Mouse (Mus musculus) ES-E14 (cell line): ENCODE results near the gene Fcf1. TPM values are rescaled to one million over a fixed set of nuclear protein-coding genes. Genes with fewer than 3 reads are reported as not detected.

Source experiments
- DNase-seq: peaks from one replicate; pipeline ENCODE4 v3.0.0-alpha.2; 2013; ENCODE audit warnings: low read depth, low spot score
- H3K27ac ChIP-seq: 2 replicates; pipeline ENCODE4 v1.5.1; 2012; ENCODE audit warnings: low read depth, mild to moderate bottlenecking, low read length, moderate library complexity, mixed read lengths; ENCODE audit not compliant: poor library complexity, insufficient read depth, severe bottlenecking
- H3K36me3 ChIP-seq: 2 replicates; pipeline ENCODE4 v1.6.1; 2012; ENCODE audit warnings: mild to moderate bottlenecking, low read length, moderate library complexity, mixed read lengths; ENCODE audit not compliant: control insufficient read depth, poor library complexity, insufficient read depth, severe bottlenecking
- H3K4me1 ChIP-seq, 2 experiments: fragments of 150-350 bp in 1 of 2; sonication (generic) in 1 of 2; 2 replicates each; pipeline ENCODE4 v1.6.1; 2012; ENCODE audit warnings: low read length in 2 of 2, mild to moderate bottlenecking in 1 of 2, mixed read lengths in 1 of 2; ENCODE audit not compliant: control insufficient read depth in 2 of 2, insufficient read depth in 2 of 2, poor library complexity in 1 of 2
- H3K4me3 ChIP-seq, 2 experiments: fragments of 150-350 bp in 1 of 2; sonication (generic) in 1 of 2; 2 replicates each; pipeline ENCODE4 v1.5.1; 2012; ENCODE audit warnings: low read length in 2 of 2, low read depth in 1 of 2, mild to moderate bottlenecking in 1 of 2, mixed read lengths in 1 of 2; ENCODE audit not compliant: insufficient read depth in 1 of 2, poor library complexity in 1 of 2, severe bottlenecking in 1 of 2
- H3K9ac ChIP-seq: 2 replicates; pipeline ENCODE4 v1.6.1; 2012; ENCODE audit warnings: low read depth, mild to moderate bottlenecking, low read length, mixed read lengths; ENCODE audit not compliant: poor library complexity, insufficient read depth, severe bottlenecking
- H3K9me3 ChIP-seq: fragments of 150-350 bp; sonication (generic); 2 replicates; pipeline ENCODE4 v1.6.1; 2012; ENCODE audit warnings: low read depth, mild to moderate bottlenecking, low read length; ENCODE audit not compliant: control insufficient read depth, insufficient read depth
- CHD2 ChIP-seq: IDR thresholded peaks from 2 replicates; pipeline ENCODE4 v1.6.1; 2014; ENCODE audit warnings: mild to moderate bottlenecking, low read depth, low read length, inconsistent platforms
- HCFC1 ChIP-seq: IDR thresholded peaks from 2 replicates; pipeline ENCODE4 v1.6.1; 2012; ENCODE audit warnings: low read length, inconsistent platforms, borderline replicate concordance; ENCODE audit not compliant: insufficient read depth
- MAFK ChIP-seq: IDR thresholded peaks from 2 replicates; pipeline ENCODE4 v1.6.1; 2014; ENCODE audit warnings: mild to moderate bottlenecking, low read depth, low read length, inconsistent platforms; ENCODE audit not compliant: insufficient read depth
- ZC3H11A ChIP-seq: IDR thresholded peaks from 2 replicates; pipeline ENCODE4 v1.6.1; 2012; ENCODE audit warnings: low read depth, mild to moderate bottlenecking, inconsistent platforms, low read length, borderline replicate concordance
- ZNF384 ChIP-seq: IDR thresholded peaks from 2 replicates; pipeline ENCODE4 v1.6.1; 2012; ENCODE audit warnings: low read depth, low read length, inconsistent platforms
- in situ Hi-C, 2 experiments: fragments of 600-800 bp; cut with MboI; formaldehyde crosslinking; loops; one replicate each; pipeline ENCODE4 v1.15.1; 2025; ENCODE audit warnings: low sequenced_read_pairs in 2 of 2, inconsistent platforms in 1 of 2; ENCODE audit not compliant: unreplicated experiment in 2 of 2
- total RNA-seq: library from RNA; depleted of rRNA; stranded (reverse); fragments of 300-350 nt; gene quantifications from 2 replicates; pipeline ENCODE4 v1.2.3, GENCODE M21; 2012

Gene Fcf1
- total RNA-seq, 1 experiment: 156 TPM

DNA sequence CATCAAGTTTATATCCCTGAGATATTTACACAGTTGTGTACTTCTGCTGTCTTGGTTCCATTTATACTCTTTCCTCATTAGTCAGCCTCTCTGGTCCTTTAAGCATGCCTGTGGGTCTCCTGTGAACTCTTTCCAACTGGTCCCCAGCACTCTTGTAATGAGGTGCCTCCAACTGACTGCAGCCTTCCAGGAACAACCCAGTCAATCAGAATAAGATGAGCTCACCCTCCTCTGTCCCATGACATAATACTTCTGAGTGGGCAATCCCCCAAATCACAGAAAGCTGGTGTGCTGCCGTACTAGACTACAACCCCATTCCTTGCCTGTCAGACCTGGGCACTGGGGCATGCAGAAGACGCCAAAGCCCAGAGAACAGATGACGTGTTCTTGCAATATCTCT, 14.4 kb upstream of the Fcf1 start:
- TF ChIP-seq ZC3H11A (no peak), CHD2 (no peak), ZNF384 (no peak), MAFK (no peak), HCFC1 (no peak)
- no peak overlapping the region for H3K4me3 ChIP-seq
- H3K9ac ChIP-seq: no peak overlapping the region
- no peaks in the 10 kb centered on the region for H3K36me3 ChIP-seq
- H3K27ac ChIP-seq: no peak overlapping the region
- H3K9me3 ChIP-seq: no peaks in the 10 kb centered on the region
- H3K4me1 ChIP-seq: no peaks in the 10 kb centered on the region
- in situ Hi-C loops: no loop called here
- DNase-seq: no peak

DNA sequence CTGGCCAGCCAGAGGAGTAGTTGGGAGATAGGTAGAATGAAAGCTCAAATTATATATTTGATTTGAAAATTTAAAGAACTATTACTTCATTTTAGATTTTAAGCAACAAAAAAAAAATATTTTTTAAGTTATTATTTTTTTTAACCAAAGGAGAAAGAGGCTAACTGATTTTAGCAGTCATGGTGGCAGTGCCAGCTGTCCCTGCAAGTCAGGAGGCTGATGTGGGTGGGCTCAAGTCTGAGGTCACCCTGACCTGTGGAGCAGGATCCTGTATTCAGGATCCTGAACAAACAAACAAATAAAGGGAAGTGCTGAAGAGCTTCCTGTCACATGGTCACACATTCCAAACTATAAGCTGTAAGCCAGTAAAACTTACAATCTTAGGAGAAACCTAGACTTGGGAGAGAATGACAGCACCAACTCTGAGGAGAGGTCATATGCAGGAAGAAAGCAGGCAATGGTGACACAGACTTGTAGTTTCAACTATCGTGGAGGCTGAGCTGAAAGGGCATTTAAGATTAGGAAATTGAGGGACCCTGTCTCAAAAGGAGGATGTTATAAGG, 11.8 kb upstream of the Fcf1 start:
- Histone ChIP-seq H3K36me3 (no peaks in the 10 kb centered on the region), H3K4me1 (no peaks in the 10 kb centered on the region; a peak in 1 of 4 replicates), H3K4me3 (no peak overlapping the region), H3K9me3 (no peaks in the 10 kb centered on the region), H3K27ac (no peak overlapping the region), H3K9ac (no peak overlapping the region)
- no peak for TF ChIP-seq ZNF384
- TF ChIP-seq CHD2: no peak
- no peak for TF ChIP-seq ZC3H11A
- no peak for TF ChIP-seq MAFK
- DNase-seq: no peak
- in situ Hi-C loops: no loop called here

DNA sequence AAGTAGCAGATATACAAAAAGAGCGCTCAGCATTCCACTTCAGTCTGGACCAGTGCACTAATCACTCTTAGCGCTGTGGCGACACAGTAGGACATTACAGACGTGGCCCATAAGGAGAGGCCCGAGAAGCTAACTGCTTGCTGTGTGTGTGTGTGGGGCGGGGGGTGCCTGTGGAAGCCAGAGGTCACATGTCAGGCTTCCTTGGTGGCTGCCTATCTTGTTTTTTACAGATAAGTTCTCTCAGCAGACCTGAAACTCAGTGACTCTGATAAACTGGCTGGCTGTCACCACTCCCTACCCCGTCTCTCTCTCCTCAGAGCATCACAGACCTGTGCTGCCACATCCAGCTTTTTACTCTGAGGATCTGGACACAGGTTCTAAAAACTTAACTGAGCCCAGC, 8.1 kb upstream of the Fcf1 start:
- Histone ChIP-seq H3K4me1 (no peaks in the 10 kb centered on the region; a peak in 1 of 4 replicates), H3K9ac (no peak overlapping the region; the same call in 1 of the 2 replicates), H3K27ac (no peak overlapping the region), H3K9me3 (no peaks in the 10 kb centered on the region), H3K4me3 (no peak overlapping the region), H3K36me3 (no peaks in the 10 kb centered on the region)
- in situ Hi-C loops: no loop called here
- no peak for DNase-seq
- TF ChIP-seq ZNF384: no peak
- TF ChIP-seq MAFK: no peak
- TF ChIP-seq ZC3H11A: no peak
- TF ChIP-seq HCFC1: no peak
- TF ChIP-seq CHD2: no peak

DNA sequence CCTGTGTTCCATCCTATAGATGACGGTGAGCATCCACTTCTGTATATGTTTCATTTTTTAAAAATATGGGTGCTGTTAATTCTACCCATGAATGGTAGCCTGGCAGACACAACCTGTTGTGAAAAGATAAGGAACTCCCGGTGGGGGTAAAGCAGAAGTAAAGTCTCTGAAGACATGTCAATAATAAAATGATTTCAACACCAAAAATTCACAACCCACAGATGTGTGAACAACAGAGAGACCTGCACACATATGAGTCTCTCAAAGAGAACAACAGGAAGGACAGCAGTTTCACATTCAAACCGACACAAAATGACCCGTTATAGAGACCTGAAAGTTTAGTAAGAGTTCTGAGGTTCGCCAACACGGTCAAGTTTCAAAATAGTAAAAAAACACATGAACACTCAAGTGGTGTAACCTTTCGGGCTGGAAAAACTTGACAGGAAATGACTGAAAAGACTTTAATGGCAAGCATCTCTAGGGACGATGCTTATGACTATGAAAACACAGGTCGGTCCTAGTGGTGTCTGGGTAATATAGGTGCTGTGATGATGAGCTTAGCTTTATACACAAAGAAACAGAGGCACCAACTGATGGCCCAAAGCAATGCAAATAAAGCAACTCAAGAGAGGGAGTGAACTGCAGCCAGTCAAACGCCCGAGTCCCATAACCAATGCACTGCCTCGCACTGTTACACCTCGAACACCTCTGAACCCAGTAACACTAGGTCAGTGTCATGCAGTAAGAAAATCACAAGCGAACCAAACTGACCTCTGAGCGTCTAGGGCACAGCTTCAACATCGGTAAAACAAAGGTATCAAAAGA, 1.7 kb upstream of the Fcf1 start:
- in situ Hi-C loops: no loop called here
- TF ChIP-seq ZNF384: no peak
- TF ChIP-seq CHD2: no peak
- no peak for TF ChIP-seq HCFC1
- TF ChIP-seq MAFK: no peak
- TF ChIP-seq ZC3H11A: no peak
- DNase-seq: no peak
- Histone ChIP-seq H3K27ac (no peak overlapping the region), H3K4me1 (no peaks in the 10 kb centered on the region), H3K4me3 (peak overlapping the region in 1 of 2 experiments; percentile 94; a peak in 2 of 4 replicates), H3K9me3 (no peaks in the 10 kb centered on the region), H3K36me3 (no peaks in the 10 kb centered on the region; the same call in 1 of the 2 replicates), H3K9ac (no peak overlapping the region)
